Mouse (Mus musculus) CH12.LX (cell line): ENCODE measurements around the gene Sarnp. TPM values are rescaled to one million over a fixed set of nuclear protein-coding genes. Genes with fewer than 3 reads are reported as not detected.

ENCODE experiments used
- DNase-seq: peaks from one replicate; pipeline ENCODE4 v3.0.0-alpha.2; 2013; ENCODE audit errors: extremely low read depth
- H3K27ac ChIP-seq: 2 replicates; pipeline ENCODE4 v1.5.1; 2012; ENCODE audit warnings: low read depth, mild to moderate bottlenecking, control low read depth, moderate library complexity; ENCODE audit not compliant: insufficient read depth
- H3K27me3 ChIP-seq: replicated peaks from 2 replicates; pipeline ENCODE3; 2012; ENCODE audit warnings: inconsistent platforms
- H3K36me3 ChIP-seq, 2 experiments: replicated peaks in 1 of 2; 2 replicates each; pipeline versions ENCODE3 to v1.6.1; 2012; ENCODE audit warnings: inconsistent platforms in 1 of 2, low read length in 1 of 2, mild to moderate bottlenecking in 1 of 2, mixed read lengths in 1 of 2, moderate library complexity in 1 of 2; ENCODE audit not compliant: control insufficient read depth in 1 of 2, insufficient read depth in 1 of 2
- H3K4me1 ChIP-seq, 2 experiments: 2 replicates each; pipeline ENCODE4 v1.6.1; 2012; ENCODE audit warnings: inconsistent platforms in 1 of 2, moderate library complexity in 1 of 2; ENCODE audit not compliant: insufficient read depth in 2 of 2, control insufficient read depth in 1 of 2
- H3K4me2 ChIP-seq: 2 replicates; pipeline ENCODE4 v1.6.1; 2012; ENCODE audit warnings: low read depth, mild to moderate bottlenecking, control low read depth; ENCODE audit not compliant: poor library complexity, insufficient read depth, severe bottlenecking
- H3K4me3 ChIP-seq, 3 experiments: fragments of 150-350 bp in 1 of 3; sonication (generic) in 1 of 3; replicated peaks in 1 of 3; 2 replicates each; pipeline versions ENCODE3 to v1.5.1; 2011 to 2012; ENCODE audit warnings: low read depth in 2 of 3, low read length in 2 of 3, mild to moderate bottlenecking in 2 of 3, moderate library complexity in 2 of 3, control low read depth in 1 of 3, improper control_type of control experiment in 1 of 3, inconsistent platforms in 1 of 3, mixed read lengths in 1 of 3; ENCODE audit not compliant: poor library complexity in 1 of 3
- H3K79me2 ChIP-seq: replicated peaks from 2 replicates; pipeline ENCODE4 v1.6.1; 2012; ENCODE audit warnings: mild to moderate bottlenecking, moderate library complexity; ENCODE audit not compliant: control insufficient read depth, poor library complexity, insufficient read depth, severe bottlenecking; ENCODE audit errors: extremely low read depth
- H3K9ac ChIP-seq: 2 replicates; pipeline ENCODE4 v1.6.1; 2012; ENCODE audit warnings: low read depth, mild to moderate bottlenecking, control low read depth, moderate library complexity; ENCODE audit not compliant: insufficient read depth
- H3K9me3 ChIP-seq: replicated peaks from 2 replicates; pipeline ENCODE3; 2012; ENCODE audit warnings: low read length, inconsistent platforms, mixed read lengths
- CHD1 ChIP-seq: IDR thresholded peaks from 2 replicates; pipeline ENCODE4 v1.6.1; 2012; ENCODE audit warnings: low read depth, low read length, improper control_type of control experiment, inconsistent platforms
- CHD2 ChIP-seq: IDR thresholded peaks from 2 replicates; pipeline ENCODE4 v1.6.1; 2011; ENCODE audit warnings: low read length, improper control_type of control experiment
- CTCF ChIP-seq, 2 experiments: IDR thresholded peaks in 1 of 2; conservative IDR thresholded peaks in 1 of 2; 2 replicates each; pipeline ENCODE4 v1.5.1; 2011 to 2012; ENCODE audit warnings: low read depth in 2 of 2, low read length in 2 of 2, improper control_type of control experiment in 1 of 2, inconsistent platforms in 1 of 2, mild to moderate bottlenecking in 1 of 2, moderate library complexity in 1 of 2
- ETS1 ChIP-seq: conservative IDR thresholded peaks from 2 replicates; pipeline ENCODE4 v1.6.1; 2012; ENCODE audit warnings: low read depth, mild to moderate bottlenecking, inconsistent platforms, low read length, improper control_type of control experiment, moderate library complexity
- HCFC1 ChIP-seq: IDR thresholded peaks from 2 replicates; pipeline ENCODE4 v1.6.1; 2012; ENCODE audit warnings: low read depth, mild to moderate bottlenecking, inconsistent platforms, low read length, improper control_type of control experiment
- MAX ChIP-seq: IDR thresholded peaks from 2 replicates; pipeline ENCODE4 v1.6.1; 2011; ENCODE audit warnings: low read length, improper control_type of control experiment
- MAZ ChIP-seq: IDR thresholded peaks from 2 replicates; pipeline ENCODE4 v1.6.1; 2012; ENCODE audit warnings: low read depth, mild to moderate bottlenecking, inconsistent platforms, low read length, improper control_type of control experiment, moderate library complexity
- MEF2A ChIP-seq: IDR thresholded peaks from 2 replicates; pipeline ENCODE4 v1.6.1; 2014; ENCODE audit warnings: low read depth, mild to moderate bottlenecking, inconsistent platforms, low read length, improper control_type of control experiment, borderline replicate concordance
- MXI1 ChIP-seq: IDR thresholded peaks from 2 replicates; pipeline ENCODE4 v1.6.1; 2011; ENCODE audit warnings: mild to moderate bottlenecking, low read depth, low read length, improper control_type of control experiment
- NRF1 ChIP-seq: IDR thresholded peaks from 2 replicates; pipeline ENCODE4 v1.6.1; 2014; ENCODE audit warnings: low read depth, mild to moderate bottlenecking, inconsistent platforms, low read length, improper control_type of control experiment, moderate library complexity
- POLR2A ChIP-seq: IDR thresholded peaks from 2 replicates; pipeline ENCODE4 v1.6.1; 2011; ENCODE audit warnings: low read depth, mild to moderate bottlenecking, improper control_type of control experiment, low read length
- SIN3A ChIP-seq: IDR thresholded peaks from 2 replicates; pipeline ENCODE4 v1.6.1; 2012; ENCODE audit warnings: low read length, improper control_type of control experiment, inconsistent platforms
- TBP ChIP-seq: conservative IDR thresholded peaks from 2 replicates; pipeline ENCODE4 v1.6.1; 2011; ENCODE audit warnings: low read depth, low read length, improper control_type of control experiment
- UBTF ChIP-seq: IDR thresholded peaks from 2 replicates; pipeline ENCODE4 v1.6.1; 2012; ENCODE audit warnings: low read depth, mild to moderate bottlenecking, inconsistent platforms, low read length, improper control_type of control experiment, moderate library complexity
- ZKSCAN1 ChIP-seq: IDR thresholded peaks from 2 replicates; pipeline ENCODE4 v1.6.1; 2012; ENCODE audit warnings: low read depth, inconsistent platforms, low read length, improper control_type of control experiment, borderline replicate concordance
- dilution Hi-C: fragments of 300-500 bp; cut with MboI; formaldehyde crosslinking; loops from 2 replicates; pipeline ENCODE4 v1.14.3; 2020; ENCODE audit warnings: low sequenced_read_pairs; ENCODE audit not compliant: extremely low pct_unique_long_range_greater_than_20kb, extremely low pct_ligation_motif_present
- in situ Hi-C: fragments of 300-500 bp; cut with MboI; formaldehyde crosslinking; loops from 3 replicates; pipeline ENCODE4 v1.14.3; 2019; ENCODE audit warnings: low sequenced_read_pairs, low pct_ligation_motif_present, low pct_unique_long_range_greater_than_20kb, mixed read lengths
- polyA plus RNA-seq: library from polyadenylated mRNA; unstranded; fragments of >175 nt; gene quantifications from 2 replicates; pipeline ENCODE4 v1.2.1, GENCODE M21; 2012; ENCODE audit warnings: low read depth; ENCODE audit not compliant: insufficient read length
- total RNA-seq, 2 experiments: library from RNA; depleted of rRNA; stranded (reverse); fragments of 300-350 nt in 1 of 2; fragments of >200 nt in 1 of 2; gene quantifications; 2 replicates each; pipeline ENCODE4 v1.2.3; 2012 to 2014

The Sarnp gene
- total and polyA plus RNA-seq, 3 experiments, result 75.4 to 283 (median 170) TPM

DNA sequence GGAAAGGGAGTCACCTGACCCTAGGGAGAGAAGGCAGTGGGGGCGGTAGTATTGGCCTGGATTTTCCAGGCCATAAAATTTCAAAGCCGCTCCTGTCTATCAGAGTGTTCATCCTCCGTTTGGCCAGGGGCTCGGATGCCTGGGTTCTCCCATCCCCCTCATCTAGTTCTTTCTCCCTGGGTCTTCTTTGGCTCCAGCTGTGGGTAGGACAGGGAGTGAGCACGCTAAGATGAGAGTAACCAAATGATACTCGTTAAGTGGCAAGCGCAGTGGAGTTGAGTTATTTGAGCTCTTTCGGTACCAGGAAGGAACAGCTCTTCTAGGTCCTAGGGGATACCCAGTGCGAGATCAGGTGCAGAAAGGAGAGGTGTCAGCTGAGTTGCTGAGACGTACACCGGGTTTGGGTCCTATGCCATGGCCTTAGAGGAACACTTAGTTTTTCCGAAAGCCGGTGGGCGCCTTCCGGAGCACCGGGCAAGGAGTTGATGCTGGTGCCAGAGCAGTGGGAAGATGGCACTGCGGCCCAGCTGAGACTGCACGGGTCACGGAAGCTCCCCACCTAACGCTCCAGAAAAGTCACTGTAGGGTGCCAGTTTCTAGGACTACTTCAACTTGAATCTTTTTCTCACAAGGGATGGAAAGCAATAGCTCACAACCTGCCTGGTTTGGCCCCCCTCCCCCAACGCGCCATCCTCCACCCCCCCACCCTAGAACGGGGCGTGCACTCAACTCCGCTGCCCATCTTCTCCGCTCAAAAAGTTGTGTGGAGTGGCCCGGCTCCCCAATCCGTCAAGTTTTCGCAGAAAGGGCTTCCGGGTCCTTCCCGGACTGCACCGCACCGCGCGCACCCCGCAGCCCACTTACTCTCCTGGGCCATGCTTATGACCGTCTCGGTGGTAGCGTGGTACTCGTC is 73.5 kb downstream of the Sarnp start:
- Histone ChIP-seq H3K9ac (peak overlapping the region; percentile 23), H3K4me2 (peak overlapping the region; percentile 81), H3K9me3 (no peaks in the 10 kb centered on the region), H3K4me3 (peak overlapping the region; percentile 63 to 76 (median 71)), H3K27me3 (peaks cover 14% of the 10 kb centered on the region), H3K4me1 (peaks cover 10 to 28% of the 10 kb centered on the region in 2 experiments), H3K79me2 (no peaks in the 10 kb centered on the region), H3K27ac (peak overlapping the region; percentile 5; the same call in 1 of the 2 replicates), H3K36me3 (peaks cover 11 to 28% of the 10 kb centered on the region in 2 experiments)
- TF ChIP-seq CHD1, result no peak
- TF ChIP-seq SIN3A, result peak; percentile 25; the same call in 1 of the 2 replicates
- TF ChIP-seq HCFC1, result peak; percentile 7; the same call in 1 of the 2 replicates
- dilution Hi-C loops, result no loop called here
- peak; percentile 38 for DNase-seq
- in situ Hi-C loops, result loop anchor here (5.0 kb wide), 1 partner anchor 158 kb away; no protein-coding TSS in a partner anchor

DNA sequence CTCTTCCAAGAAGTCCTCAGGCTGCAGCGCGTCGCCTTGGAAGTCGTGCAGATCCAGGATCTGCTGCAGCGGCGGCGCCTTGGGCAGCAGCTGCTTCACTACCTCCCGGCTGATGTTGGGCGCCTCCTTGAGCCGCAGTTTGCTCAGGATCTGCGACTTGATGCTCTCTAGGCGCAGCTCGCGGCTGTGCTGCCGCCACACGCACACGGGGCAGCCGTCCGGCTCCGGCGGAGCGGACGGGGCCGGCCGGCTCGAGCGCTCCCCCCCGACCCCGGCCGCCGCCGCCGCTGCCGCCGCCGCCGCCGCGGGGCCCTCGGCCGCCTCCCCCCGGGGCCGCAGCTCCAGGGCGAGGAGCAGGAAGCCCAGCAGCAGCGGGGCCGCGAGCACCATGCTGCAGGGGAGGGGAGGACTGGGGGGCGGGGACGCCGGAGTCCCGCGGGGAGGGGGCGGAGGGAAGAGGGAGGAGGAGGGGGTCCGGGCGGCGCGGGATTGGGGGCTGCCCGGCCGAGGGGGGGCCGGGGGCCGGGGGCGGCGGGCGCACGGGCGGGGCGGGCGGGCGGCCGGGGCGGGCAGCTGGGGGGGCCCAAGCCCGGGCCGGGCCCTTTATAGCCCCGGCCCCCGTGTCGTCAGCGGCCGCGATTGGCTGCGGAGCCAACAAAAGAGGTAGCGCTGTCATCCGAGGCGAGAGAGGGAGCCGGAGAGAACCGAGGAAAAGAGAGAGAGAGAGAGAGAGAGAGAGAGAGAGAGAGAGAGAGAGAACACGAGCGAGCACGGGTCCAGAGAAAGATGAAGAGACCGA is 74.4 kb downstream of the Sarnp start, which contains the start of gene Gdf11:
Gene Gdf11 (minus strand): TSS at position 423 of the 799 bp plus-strand sequence.
- Histone ChIP-seq H3K4me1 (peaks cover 10 to 26% of the 10 kb centered on the region in 2 experiments), H3K79me2 (no peaks in the 10 kb centered on the region), H3K4me3 (peak within 1 kb of the TSS; percentile 63 to 76 (median 71)), H3K27me3 (peaks cover 20% of the 10 kb centered on the region), H3K4me2 (peak within 1 kb of the TSS; percentile 81), H3K9ac (peak within 1 kb of the TSS; percentile 23), H3K36me3 (peaks cover 4 to 19% of the 10 kb centered on the region in 2 experiments), H3K27ac (peak within 1 kb of the TSS; percentile 5; the same call in 1 of the 2 replicates), H3K9me3 (no peaks in the 10 kb centered on the region)
- dilution Hi-C loops (no loop called here), in situ Hi-C loops (loop anchor here (5.0 kb wide), 1 partner anchor 159 kb away; no protein-coding TSS in a partner anchor)
- TF ChIP-seq CHD2 (no peak), TBP (no peak), ZKSCAN1 (no peak), UBTF (0 out of 2 replicates have a peak, but pooled peaks have one; percentile 53), HCFC1 (0 out of 2 replicates have a peak, but pooled peaks have one; percentile 7), NRF1 (peak; percentile 46), MXI1 (peak; percentile 37; the same call in 1 of the 2 replicates), POLR2A (0 out of 2 replicates have a peak, but pooled peaks have one; percentile 29), CTCF (conservative IDR thresholded peaks at IDR 0.05 in 1 of 2, IDR thresholded peaks at IDR 0.05 in 1 of 2; ENCODE audit: low read depth in 2 of 2, low read length in 2 of 2) (peak in 1 of 2 experiments; percentile 14; a peak in 1 of 4 replicates), MAX (no peak), MEF2A (no peak), MAZ (0 out of 2 replicates have a peak, but pooled peaks have one; percentile 47), ETS1 (no peak)
- DNase-seq, result peak; percentile 46
